Mouse (Mus musculus) urinary bladder, postnatal 4 days (tissue): ENCODE results near the gene Gtf2f1.

Experiments
- DNase-seq, 2 experiments: peaks; one replicate each; pipeline ENCODE4 v3.0.0; 2021 to 2022; ENCODE audit warnings: low spot score in 2 of 2

Gtf2f1 gene

GRCm38 (mm10) chr17:57003994-57004393, 7.1 kb downstream of the Gtf2f1 start:
- DNase-seq: no peak

- no peak for DNase-seq
These were observed 9.9 kb downstream of the Gtf2f1 start for GRCm38 (mm10) chr17:57001228-57001627.

GRCm38 (mm10) chr17:56999968-57000609, 11.0 kb downstream of the Gtf2f1 start, which contains the start of gene Pspn:
Pspn (minus strand) TSS chr17:57000018.
- no peak for DNase-seq

GRCm38 (mm10) chr17:56999414-56999813, 11.7 kb downstream of the Gtf2f1 start:
- no peak for DNase-seq

- peak; percentile 93 for DNase-seq
These were observed 13.9 kb downstream of the Gtf2f1 start, which contains the start of gene Alkbh7 for GRCm38 (mm10) chr17:56997029-56997667. Alkbh7 (plus strand) TSS chr17:56997339.

GRCm38 (mm10) chr17:56996506-56996905, 14.6 kb downstream of the Gtf2f1 start:
- DNase-seq: no peak

- DNase-seq: no peak
These were observed 16.0 kb downstream of the Gtf2f1 start for GRCm38 (mm10) chr17:56995046-56995445.

- peak in 1 of 2 experiments; percentile 51 for DNase-seq
These were observed 20.1 kb downstream of the Gtf2f1 start for GRCm38 (mm10) chr17:56990966-56991365.

GRCm38 (mm10) chr17:56990115-56990746, 20.9 kb downstream of the Gtf2f1 start, which contains the start of gene Clpp:
Clpp (plus strand) TSS chr17:56990305.
- peak; percentile 86 to 93 for DNase-seq

- peak in 1 of 2 experiments; percentile 68 for DNase-seq
These were observed 21.5 kb downstream of the Gtf2f1 start for GRCm38 (mm10) chr17:56989467-56990114.

- peak in 1 of 2 experiments; percentile 16 for DNase-seq
These were observed 22.1 kb downstream of the Gtf2f1 start for GRCm38 (mm10) chr17:56988921-56989430.

- DNase-seq: peak in 1 of 2 experiments; percentile 36
These were observed 22.6 kb downstream of the Gtf2f1 start for GRCm38 (mm10) chr17:56988441-56988840.

GRCm38 (mm10) chr17:56986105-56986805, 24.8 kb downstream of the Gtf2f1 start:
- DNase-seq: peak in 1 of 2 experiments; percentile 44

- peak in 1 of 2 experiments; percentile 36 for DNase-seq
These were observed 25.4 kb downstream of the Gtf2f1 start for GRCm38 (mm10) chr17:56985656-56986055.

- DNase-seq: peak in 1 of 2 experiments; percentile 56
These were observed 26.2 kb downstream of the Gtf2f1 start for GRCm38 (mm10) chr17:56984886-56985285.

GRCm38 (mm10) chr17:56982013-56982412, 29.1 kb downstream of the Gtf2f1 start, which contains the start of gene Acer1:
Acer1 (minus strand) TSS chr17:56982126.
- DNase-seq: peak in 1 of 2 experiments; percentile 53

- peak in 1 of 2 experiments; percentile 38 for DNase-seq
These were observed 30.0 kb downstream of the Gtf2f1 start for GRCm38 (mm10) chr17:56981049-56981448.

GRCm38 (mm10) chr17:56979524-56979923, 31.6 kb downstream of the Gtf2f1 start:
- DNase-seq: no peak

GRCm38 (mm10) chr17:56976531-56977390, 34.3 kb downstream of the Gtf2f1 start:
- DNase-seq: peak in 1 of 2 experiments; percentile 52

GRCm38 (mm10) chr17:56975391-56975790, 35.7 kb downstream of the Gtf2f1 start:
- DNase-seq: peak in 1 of 2 experiments; percentile 26
